Mouse (Mus musculus): ENCODE measurements around the gene Slc35c2.

GRCm38 (mm10) chr2:165297429-165297828, 9.8 kb upstream of the Slc35c2 start:
- TF ChIP-seq CHD2 (IDR thresholded peaks at IDR 0.05; ENCODE audit: low read depth, low read length) (no peak), ZNF384 (IDR thresholded peaks at IDR 0.05; ENCODE audit: low read depth, low read length) (no peak), MAFK (IDR thresholded peaks at IDR 0.05; ENCODE audit: insufficient read depth, low read depth, low read length) (no peak), ZC3H11A (IDR thresholded peaks at IDR 0.05; ENCODE audit: borderline replicate concordance, low read depth, low read length) (no peak), HCFC1 (IDR thresholded peaks at IDR 0.05; ENCODE audit: borderline replicate concordance, insufficient read depth, low read length) (no peak)
